Mouse (Mus musculus): ENCODE measurements around the gene Sgcd. TPM values are rescaled to one million over a fixed set of nuclear protein-coding genes. Genes with fewer than 3 reads are reported as not detected.

The Sgcd gene
- polyA plus RNA-seq, 1 experiment from 2014 or later, result 4.3 TPM

DNA sequence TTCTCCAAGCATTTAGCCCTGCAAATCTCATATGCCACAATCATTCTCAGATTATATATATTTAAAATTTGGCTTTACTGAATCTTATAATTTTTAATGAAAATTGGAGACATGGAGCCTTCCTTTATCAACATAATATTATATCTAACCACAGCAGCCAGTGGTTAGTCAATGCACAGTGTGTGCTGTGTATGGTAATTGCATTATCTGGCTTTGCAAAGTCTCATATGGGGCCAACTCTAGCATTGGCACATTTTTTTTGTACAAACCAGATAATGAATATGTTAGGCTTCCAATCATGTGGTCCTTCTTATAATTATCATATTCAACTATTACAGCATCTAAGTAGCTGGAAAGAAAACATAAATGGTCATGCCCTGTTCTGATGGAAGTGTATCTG, 599.4 kb downstream of the Sgcd start:
- Histone ChIP-seq H3K4me1 (replicated peaks; ENCODE audit: control insufficient read depth, insufficient read depth, low read length) (no peaks in the 10 kb centered on the region), H3K27me3 (ENCODE audit: control insufficient read depth, insufficient read depth, low read length) (no peaks in the 10 kb centered on the region), H3K9me3 (ENCODE audit: control insufficient read depth, low read length) (no peaks in the 10 kb centered on the region), H3K27ac (ENCODE audit: low read depth, low read length) (no peak overlapping the region), H3K36me3 (ENCODE audit: control insufficient read depth, insufficient read depth, low read length) (no peaks in the 10 kb centered on the region), H3K4me2 (replicated peaks; ENCODE audit: low read depth, low read length) (no peak overlapping the region), H3K9ac (ENCODE audit: low read depth, low read length) (no peak overlapping the region), H3K4me3 (ENCODE audit: low read depth, low read length) (no peak overlapping the region)
- DNase-seq (ENCODE audit: low spot score), result no peak
- no peak for ATAC-seq (ENCODE audit: low FRiP score)

DNA sequence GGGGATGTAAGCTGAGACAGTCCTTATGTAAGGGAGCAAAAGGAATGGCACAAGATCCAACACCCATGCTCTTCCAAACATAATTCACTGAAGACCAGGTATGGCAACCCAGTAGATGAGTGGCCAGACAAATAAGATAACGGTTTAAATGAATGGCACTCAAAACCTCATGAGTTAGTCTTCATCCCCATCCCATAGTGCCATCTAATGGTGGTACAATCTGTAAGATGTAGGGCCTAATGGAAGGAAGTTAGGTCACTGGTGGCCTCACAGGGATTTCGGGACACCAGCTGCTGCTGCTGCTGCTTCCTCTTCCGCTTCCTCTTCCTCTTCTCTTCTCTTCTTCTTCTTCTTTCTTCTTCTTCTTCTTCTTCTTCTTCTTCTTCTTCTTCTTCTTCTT, 601.0 kb downstream of the Sgcd start:
- no peak for ATAC-seq (ENCODE audit: low FRiP score)
- Histone ChIP-seq H3K36me3 (ENCODE audit: control insufficient read depth, insufficient read depth, low read length) (no peaks in the 10 kb centered on the region), H3K9ac (ENCODE audit: low read depth, low read length) (no peak overlapping the region), H3K27ac (ENCODE audit: low read depth, low read length) (no peak overlapping the region), H3K27me3 (ENCODE audit: control insufficient read depth, insufficient read depth, low read length) (no peaks in the 10 kb centered on the region), H3K9me3 (ENCODE audit: control insufficient read depth, low read length) (no peaks in the 10 kb centered on the region), H3K4me2 (replicated peaks; ENCODE audit: low read depth, low read length) (no peak overlapping the region), H3K4me1 (replicated peaks; ENCODE audit: control insufficient read depth, insufficient read depth, low read length) (no peaks in the 10 kb centered on the region), H3K4me3 (ENCODE audit: low read depth, low read length) (no peak overlapping the region)
- 82% methylated on average over 3 of the region's 3 CpGs for WGBS
- no peak for DNase-seq (ENCODE audit: low spot score)

DNA sequence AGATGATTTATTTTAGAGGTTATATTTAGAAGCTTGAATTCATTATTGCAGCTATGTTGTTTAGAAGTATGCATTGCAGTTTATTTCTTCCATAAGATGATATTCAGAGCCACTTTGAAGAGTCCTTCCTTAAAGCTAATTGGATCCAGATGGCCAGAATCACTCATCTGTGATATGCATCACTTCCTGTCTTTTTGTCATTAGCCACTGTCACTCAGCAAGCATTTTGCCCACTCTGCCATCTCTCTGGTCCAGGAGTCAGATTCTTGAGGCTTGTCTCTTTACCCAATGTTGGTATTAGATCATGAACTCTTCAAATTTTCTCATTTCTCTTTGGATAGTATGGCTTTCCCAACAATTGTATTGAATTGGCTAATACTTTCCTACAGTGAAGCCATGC, 602.6 kb downstream of the Sgcd start:
- Histone ChIP-seq H3K36me3 (ENCODE audit: control insufficient read depth, insufficient read depth, low read length) (no peaks in the 10 kb centered on the region), H3K9me3 (ENCODE audit: control insufficient read depth, low read length) (no peaks in the 10 kb centered on the region), H3K27ac (ENCODE audit: low read depth, low read length) (no peak overlapping the region), H3K4me1 (replicated peaks; ENCODE audit: control insufficient read depth, insufficient read depth, low read length) (no peaks in the 10 kb centered on the region), H3K27me3 (ENCODE audit: control insufficient read depth, insufficient read depth, low read length) (no peaks in the 10 kb centered on the region), H3K4me2 (replicated peaks; ENCODE audit: low read depth, low read length) (no peak overlapping the region), H3K4me3 (ENCODE audit: low read depth, low read length) (no peak overlapping the region), H3K9ac (ENCODE audit: low read depth, low read length) (no peak overlapping the region)
- no peak for ATAC-seq (ENCODE audit: low FRiP score)
- no peak for DNase-seq (ENCODE audit: low spot score)

- Histone ChIP-seq H3K4me2 (replicated peaks; ENCODE audit: low read depth, low read length) (peak overlapping the region; percentile 20; the same call in 1 of the 2 replicates), H3K4me1 (replicated peaks; ENCODE audit: control insufficient read depth, insufficient read depth, low read length) (no peaks in the 10 kb centered on the region), H3K27me3 (ENCODE audit: control insufficient read depth, insufficient read depth, low read length) (no peaks in the 10 kb centered on the region), H3K9me3 (ENCODE audit: control insufficient read depth, low read length) (no peaks in the 10 kb centered on the region), H3K4me3 (ENCODE audit: low read depth, low read length) (no peak overlapping the region), H3K9ac (ENCODE audit: low read depth, low read length) (peak overlapping the region; percentile 47; the same call in 1 of the 2 replicates), H3K36me3 (ENCODE audit: control insufficient read depth, insufficient read depth, low read length) (no peaks in the 10 kb centered on the region), H3K27ac (ENCODE audit: low read depth, low read length) (no peak overlapping the region)
- WGBS, result 44% methylated on average over 4 of the region's 4 CpGs
- DNase-seq (ENCODE audit: low spot score) (no peak), ATAC-seq (ENCODE audit: low FRiP score) (peak; percentile 52; the same call in 1 of the 2 replicates)
These were observed 609.2 kb downstream of the Sgcd start for GRCm38 (mm10) chr11:47379630-47379958.

DNA sequence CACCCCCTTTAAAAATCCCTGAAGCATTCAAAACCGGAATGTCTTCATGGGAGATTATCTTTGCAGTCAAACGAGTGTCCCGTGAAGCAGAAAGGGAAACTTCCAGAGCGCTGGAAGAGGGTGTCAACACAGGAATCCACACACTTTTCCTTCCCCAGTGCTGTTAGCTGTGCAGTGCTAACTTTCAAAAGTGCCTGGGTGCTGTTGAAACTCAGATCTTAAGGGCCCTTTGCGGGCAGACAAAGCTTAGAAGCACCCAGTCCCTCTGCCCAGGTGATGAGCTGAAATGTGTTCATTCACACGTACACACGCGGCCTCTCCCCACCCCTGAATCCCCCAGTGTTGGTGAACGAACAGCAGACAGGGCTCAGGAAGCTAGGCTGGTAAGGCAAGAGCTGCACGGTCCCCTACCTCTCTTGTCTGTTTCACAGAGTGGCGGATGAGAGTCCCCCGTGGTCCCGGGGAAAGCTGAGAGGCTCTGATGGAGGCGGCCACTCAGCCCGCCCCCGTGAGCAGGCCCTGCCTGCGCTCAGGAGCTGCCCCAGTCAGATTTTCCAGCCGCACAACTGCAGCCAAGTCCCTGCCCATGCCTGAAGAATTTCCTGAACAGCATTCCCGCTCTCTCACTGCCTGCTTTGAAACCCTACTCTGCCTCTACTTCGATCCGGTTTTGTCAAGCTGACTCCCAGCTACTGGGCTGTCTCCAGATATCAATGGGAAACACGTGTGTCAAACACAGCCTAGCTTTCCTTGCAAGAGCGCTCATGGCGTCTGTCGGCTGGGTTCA, 609.7 kb downstream of the Sgcd start:
- Histone ChIP-seq H3K27me3 (ENCODE audit: control insufficient read depth, insufficient read depth, low read length) (no peaks in the 10 kb centered on the region), H3K9ac (ENCODE audit: low read depth, low read length) (peak overlapping the region; percentile 47), H3K4me3 (ENCODE audit: low read depth, low read length) (peak overlapping the region; percentile 1; the same call in 1 of the 2 replicates), H3K4me2 (replicated peaks; ENCODE audit: low read depth, low read length) (peak overlapping the region; percentile 20), H3K9me3 (ENCODE audit: control insufficient read depth, low read length) (no peaks in the 10 kb centered on the region), H3K4me1 (replicated peaks; ENCODE audit: control insufficient read depth, insufficient read depth, low read length) (no peaks in the 10 kb centered on the region), H3K27ac (ENCODE audit: low read depth, low read length) (peak overlapping the region; percentile 44; the same call in 1 of the 2 replicates), H3K36me3 (ENCODE audit: control insufficient read depth, insufficient read depth, low read length) (no peaks in the 10 kb centered on the region)
- peak; percentile 83 for ATAC-seq (ENCODE audit: low FRiP score)
- WGBS, result 18% methylated on average over 25 of the region's 25 CpGs
- peak; percentile 61 for DNase-seq (ENCODE audit: low spot score)

GRCm38 (mm10) chr11:47377421-47377820, 611.3 kb downstream of the Sgcd start:
- no peak for ATAC-seq (ENCODE audit: low FRiP score)
- Histone ChIP-seq H3K27me3 (ENCODE audit: control insufficient read depth, insufficient read depth, low read length) (no peaks in the 10 kb centered on the region), H3K4me1 (replicated peaks; ENCODE audit: control insufficient read depth, insufficient read depth, low read length) (no peaks in the 10 kb centered on the region), H3K36me3 (ENCODE audit: control insufficient read depth, insufficient read depth, low read length) (no peaks in the 10 kb centered on the region), H3K4me3 (ENCODE audit: low read depth, low read length) (no peak overlapping the region), H3K9ac (ENCODE audit: low read depth, low read length) (no peak overlapping the region), H3K9me3 (ENCODE audit: control insufficient read depth, low read length) (no peaks in the 10 kb centered on the region), H3K27ac (ENCODE audit: low read depth, low read length) (no peak overlapping the region), H3K4me2 (replicated peaks; ENCODE audit: low read depth, low read length) (no peak overlapping the region)
- WGBS, result 70% methylated on average over 6 of the region's 6 CpGs
- DNase-seq (ENCODE audit: low spot score), result no peak

DNA sequence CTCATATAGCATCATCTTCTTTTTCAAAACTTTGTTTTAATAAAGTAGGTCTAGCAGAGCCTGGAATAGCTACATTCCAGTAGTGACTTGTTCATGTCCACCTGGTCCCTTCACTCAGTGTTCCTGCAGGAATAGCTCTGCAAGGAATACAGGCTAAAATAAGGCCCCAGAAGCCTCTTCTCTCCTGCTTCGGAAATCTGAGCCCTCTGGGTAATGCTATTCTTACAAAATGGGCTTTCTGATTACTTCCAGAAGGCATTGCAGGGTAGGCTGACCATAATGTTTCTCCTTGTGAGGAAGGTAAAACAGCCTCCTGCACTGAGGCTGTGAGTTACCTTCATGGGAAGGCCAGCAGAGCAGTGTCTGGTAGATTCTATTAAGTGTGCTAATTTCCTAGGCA, 611.9 kb downstream of the Sgcd start:
- H3K9ac ChIP-seq (ENCODE audit: low read depth, low read length), result no peak overlapping the region
- H3K9me3 ChIP-seq (ENCODE audit: control insufficient read depth, low read length), result no peaks in the 10 kb centered on the region
- no peaks in the 10 kb centered on the region for H3K27me3 ChIP-seq (ENCODE audit: control insufficient read depth, insufficient read depth, low read length)
- H3K4me2 ChIP-seq (replicated peaks; ENCODE audit: low read depth, low read length), result no peak overlapping the region
- H3K36me3 ChIP-seq (ENCODE audit: control insufficient read depth, insufficient read depth, low read length), result no peaks in the 10 kb centered on the region
- no peak overlapping the region for H3K27ac ChIP-seq (ENCODE audit: low read depth, low read length)
- WGBS, result 56% methylated on average over 1 of the region's 1 CpGs
- no peak overlapping the region for H3K4me3 ChIP-seq (ENCODE audit: low read depth, low read length)
- ATAC-seq (ENCODE audit: low FRiP score), result no peak
- DNase-seq (ENCODE audit: low spot score), result no peak
- no peaks in the 10 kb centered on the region for H3K4me1 ChIP-seq (replicated peaks; ENCODE audit: control insufficient read depth, insufficient read depth, low read length)

DNA sequence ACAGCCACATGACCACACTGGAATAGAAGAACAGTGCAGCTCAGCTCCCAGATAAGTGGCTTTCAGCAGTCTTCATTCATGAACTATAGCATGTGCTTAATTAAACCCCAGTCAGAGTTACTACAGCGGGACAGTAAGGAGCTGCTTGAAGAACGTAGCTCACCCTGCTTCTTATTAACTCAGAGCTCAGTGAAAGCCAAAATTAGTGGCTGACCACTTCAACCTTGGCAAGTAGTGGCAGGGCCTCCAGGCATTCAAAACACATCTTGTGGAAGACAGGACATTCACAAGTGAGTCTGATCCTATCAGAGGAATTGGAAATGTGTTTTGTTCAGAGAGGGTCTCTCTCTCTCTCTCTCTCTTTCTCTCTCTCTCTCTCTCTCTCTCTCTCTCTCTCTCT, 617.2 kb downstream of the Sgcd start:
- Histone ChIP-seq H3K4me1 (replicated peaks; ENCODE audit: control insufficient read depth, insufficient read depth, low read length) (no peaks in the 10 kb centered on the region), H3K4me3 (ENCODE audit: low read depth, low read length) (no peak overlapping the region), H3K36me3 (ENCODE audit: control insufficient read depth, insufficient read depth, low read length) (no peaks in the 10 kb centered on the region), H3K27me3 (ENCODE audit: control insufficient read depth, insufficient read depth, low read length) (no peaks in the 10 kb centered on the region), H3K9ac (ENCODE audit: low read depth, low read length) (no peak overlapping the region), H3K9me3 (ENCODE audit: control insufficient read depth, low read length) (no peaks in the 10 kb centered on the region), H3K27ac (ENCODE audit: low read depth, low read length) (no peak overlapping the region), H3K4me2 (replicated peaks; ENCODE audit: low read depth, low read length) (no peak overlapping the region)
- WGBS, result 86% methylated on average over 2 of the region's 2 CpGs
- ATAC-seq (ENCODE audit: low FRiP score) (no peak), DNase-seq (ENCODE audit: low spot score) (no peak)

DNA sequence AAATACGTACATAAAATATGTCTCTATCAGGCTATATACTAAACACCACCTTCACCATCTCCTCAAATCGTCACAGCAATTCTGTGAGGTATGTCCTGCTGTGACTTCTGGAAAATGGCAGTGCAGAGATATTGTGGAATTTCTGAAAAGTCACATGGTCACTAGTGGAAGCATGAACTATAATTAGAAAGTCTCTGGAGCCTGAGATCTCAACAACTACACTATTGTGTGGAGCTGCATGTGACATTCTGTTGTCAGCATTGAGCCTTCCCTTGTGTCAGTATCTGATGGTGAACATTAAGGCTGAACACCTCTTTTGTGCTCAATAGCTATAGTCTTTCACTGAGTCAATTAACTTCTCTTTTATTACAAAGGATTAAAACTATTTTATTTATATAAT, 637.2 kb downstream of the Sgcd start:
- ATAC-seq (ENCODE audit: low FRiP score) (no peak), DNase-seq (ENCODE audit: low spot score) (no peak)
- H3K36me3 ChIP-seq (ENCODE audit: control insufficient read depth, insufficient read depth, low read length), result no peaks in the 10 kb centered on the region
- no peaks in the 10 kb centered on the region for H3K4me1 ChIP-seq (replicated peaks; ENCODE audit: control insufficient read depth, insufficient read depth, low read length)
- H3K9ac ChIP-seq (ENCODE audit: low read depth, low read length), result no peak overlapping the region
- 81% methylated on average over 2 of the region's 2 CpGs for WGBS
- no peaks in the 10 kb centered on the region for H3K27me3 ChIP-seq (ENCODE audit: control insufficient read depth, insufficient read depth, low read length)
- H3K27ac ChIP-seq (ENCODE audit: low read depth, low read length), result no peak overlapping the region
- no peak overlapping the region for H3K4me2 ChIP-seq (replicated peaks; ENCODE audit: low read depth, low read length)
- H3K4me3 ChIP-seq (ENCODE audit: low read depth, low read length), result no peak overlapping the region
- H3K9me3 ChIP-seq (ENCODE audit: control insufficient read depth, low read length), result no peaks in the 10 kb centered on the region

Measured in hindbrain, embryonic 11.5 days (tissue).